Mouse (Mus musculus) MEL (cell line): ENCODE data around the gene Gm37240.

ENCODE experiments used
- CHD2 ChIP-seq: IDR thresholded peaks from 2 replicates; pipeline ENCODE4 v1.6.1; 2011; ENCODE audit warnings: low read length, improper control_type of control experiment
- CTCF ChIP-seq, 3 experiments: IDR thresholded peaks in 2 of 3; conservative IDR thresholded peaks in 1 of 3; 2 replicates each; pipeline ENCODE4 v1.5.1; 2011 to 2012; ENCODE audit warnings: low read length in 3 of 3, low read depth in 2 of 3, mild to moderate bottlenecking in 2 of 3, improper control_type of control experiment in 1 of 3, inconsistent platforms in 1 of 3, mixed read lengths in 1 of 3, moderate library complexity in 1 of 3; ENCODE audit not compliant: control insufficient read depth in 1 of 3, insufficient read depth in 1 of 3, poor library complexity in 1 of 3, severe bottlenecking in 1 of 3
- EP300 ChIP-seq, 2 experiments: IDR thresholded peaks; 2 replicates each; pipeline ENCODE4 v1.6.1; 2011; ENCODE audit warnings: improper control_type of control experiment in 2 of 2, low read length in 2 of 2, low read depth in 1 of 2, mild to moderate bottlenecking in 1 of 2
- ETS1 ChIP-seq: IDR thresholded peaks from 2 replicates; pipeline ENCODE4 v1.6.1; 2012; ENCODE audit warnings: low read depth, mild to moderate bottlenecking, inconsistent platforms, low read length, improper control_type of control experiment, moderate library complexity
- GATA1 ChIP-seq: IDR thresholded peaks from 2 replicates; pipeline ENCODE4 v1.6.1; 2011; ENCODE audit warnings: low read depth, low read length, improper control_type of control experiment
- HCFC1 ChIP-seq: IDR thresholded peaks from 2 replicates; pipeline ENCODE4 v1.6.1; 2012; ENCODE audit warnings: low read depth, mild to moderate bottlenecking, inconsistent platforms, low read length, improper control_type of control experiment, moderate library complexity
- KAT2A ChIP-seq: conservative IDR thresholded peaks from 2 replicates; pipeline ENCODE4 v1.6.1; 2012; ENCODE audit warnings: low read depth, low read length, improper control_type of control experiment, inconsistent platforms
- MAFK ChIP-seq: IDR thresholded peaks from 2 replicates; pipeline ENCODE4 v1.6.1; 2011; ENCODE audit warnings: low read depth, mild to moderate bottlenecking, low read length, improper control_type of control experiment, borderline replicate concordance
- MAZ ChIP-seq: IDR thresholded peaks from 2 replicates; pipeline ENCODE4 v1.6.1; 2012; ENCODE audit warnings: low read depth, mild to moderate bottlenecking, inconsistent platforms, low read length, improper control_type of control experiment
- POLR2A ChIP-seq, 2 experiments: IDR thresholded peaks; 2 replicates each; pipeline ENCODE4 v1.6.1; 2011 to 2012; ENCODE audit warnings: low read length in 2 of 2, mild to moderate bottlenecking in 2 of 2, control low read depth in 1 of 2, improper control_type of control experiment in 1 of 2, low read depth in 1 of 2, moderate library complexity in 1 of 2; ENCODE audit not compliant: control insufficient read depth in 1 of 2, insufficient read depth in 1 of 2, poor library complexity in 1 of 2
- POLR2AphosphoS5 ChIP-seq: IDR thresholded peaks from 2 replicates; pipeline ENCODE4 v1.6.1; 2012; ENCODE audit warnings: low read depth, borderline replicate concordance, mild to moderate bottlenecking, inconsistent platforms, low read length, moderate library complexity, mixed read lengths
- SIN3A ChIP-seq: IDR thresholded peaks from 2 replicates; pipeline ENCODE4 v1.6.1; 2012; ENCODE audit warnings: low read length, improper control_type of control experiment, inconsistent platforms
- USF2 ChIP-seq, 2 experiments: IDR thresholded peaks; 2 replicates each; pipeline ENCODE4 v1.6.1; 2011 to 2012; ENCODE audit warnings: improper control_type of control experiment in 2 of 2, low read length in 2 of 2, borderline replicate concordance in 1 of 2, inconsistent platforms in 1 of 2, low read depth in 1 of 2, mild to moderate bottlenecking in 1 of 2; ENCODE audit not compliant: insufficient read depth in 1 of 2

GRCm38 (mm10) chr3:85313646-85314255, 573.6 kb downstream of the Gm37240 start:
- TF ChIP-seq ETS1 (no peak), HCFC1 (no peak), POLR2AphosphoS5 (no peak), CTCF (IDR thresholded peaks at IDR 0.05 in 2 of 3, conservative IDR thresholded peaks at IDR 0.05 in 1 of 3; ENCODE audit: control insufficient read depth in 1 of 3, insufficient read depth in 1 of 3, low read depth in 2 of 3, low read length in 3 of 3, poor library complexity in 1 of 3, severe bottlenecking in 1 of 3) (no peak), SIN3A (no peak), MAFK (no peak), POLR2A (IDR thresholded peaks at IDR 0.05; ENCODE audit: control insufficient read depth in 1 of 2, insufficient read depth in 1 of 2, low read depth in 1 of 2, low read length in 2 of 2, poor library complexity in 1 of 2) (no peak), USF2 (IDR thresholded peaks at IDR 0.05; ENCODE audit: borderline replicate concordance in 1 of 2, insufficient read depth in 1 of 2, low read depth in 1 of 2, low read length in 2 of 2) (no peak), CHD2 (no peak), GATA1 (no peak), EP300 (IDR thresholded peaks at IDR 0.05; ENCODE audit: low read depth in 1 of 2, low read length in 2 of 2) (no peak), MAZ (no peak), KAT2A (no peak)
